Mouse (Mus musculus) bone marrow macrophage, adult 2 months (primary cell): ENCODE measurements around the gene Emilin1. TPM values are rescaled to one million over a fixed set of nuclear protein-coding genes. Genes with fewer than 3 reads are reported as not detected.

Experiments
- H3K27ac ChIP-seq: 2 replicates; pipeline ENCODE4 v1.5.1; 2012; ENCODE audit warnings: low read depth, low read length; ENCODE audit not compliant: insufficient read depth
- H3K4me1 ChIP-seq: 2 replicates; pipeline ENCODE4 v1.6.1; 2012; ENCODE audit warnings: low read length; ENCODE audit not compliant: control insufficient read depth, insufficient read depth
- H3K4me3 ChIP-seq: 2 replicates; pipeline ENCODE4 v1.5.1; 2012; ENCODE audit warnings: mild to moderate bottlenecking, low read length, moderate library complexity; ENCODE audit not compliant: insufficient read depth
- CTCF ChIP-seq: IDR thresholded peaks from 2 replicates; pipeline ENCODE4 v1.5.1; 2012; ENCODE audit warnings: low read depth, mild to moderate bottlenecking, low read length, moderate library complexity
- POLR2A ChIP-seq: IDR thresholded peaks from 2 replicates; pipeline ENCODE4 v1.6.1; 2012; ENCODE audit warnings: mild to moderate bottlenecking, low read depth, low read length, borderline replicate concordance
- polyA plus RNA-seq: library from polyadenylated mRNA; stranded (reverse); fragments of >200 nt; gene quantifications from 2 replicates; pipeline ENCODE4 v1.2.4, GENCODE M21; 2012; ENCODE audit not compliant: missing spikeins, insufficient read depth, insufficient read length

The Emilin1 gene
- polyA plus RNA-seq, 1 experiment: 29.1 TPM

DNA sequence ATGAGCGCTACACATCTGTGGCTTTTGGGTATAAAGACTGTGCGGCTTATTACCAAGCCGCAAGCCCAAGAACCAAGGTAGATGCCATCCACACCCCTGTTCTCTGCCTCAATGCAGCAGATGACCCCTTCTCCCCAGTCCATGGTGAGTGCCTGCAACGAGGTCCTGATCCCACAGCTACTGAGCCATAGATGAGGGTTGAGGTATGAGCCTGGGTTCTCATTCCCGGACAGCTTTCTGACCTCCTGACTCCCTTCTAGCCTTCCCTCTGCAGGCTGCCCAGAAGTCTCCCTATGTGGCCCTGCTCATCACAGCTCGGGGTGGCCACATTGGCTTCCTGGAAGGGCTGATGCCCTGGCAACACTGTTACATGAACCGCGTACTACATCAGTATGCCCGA, 41.4 kb downstream of the Emilin1 start:
- Histone ChIP-seq H3K4me3 (no peak overlapping the region), H3K27ac (no peak overlapping the region), H3K4me1 (peaks cover 23% of the 10 kb centered on the region)
- TF ChIP-seq POLR2A: no peak

DNA sequence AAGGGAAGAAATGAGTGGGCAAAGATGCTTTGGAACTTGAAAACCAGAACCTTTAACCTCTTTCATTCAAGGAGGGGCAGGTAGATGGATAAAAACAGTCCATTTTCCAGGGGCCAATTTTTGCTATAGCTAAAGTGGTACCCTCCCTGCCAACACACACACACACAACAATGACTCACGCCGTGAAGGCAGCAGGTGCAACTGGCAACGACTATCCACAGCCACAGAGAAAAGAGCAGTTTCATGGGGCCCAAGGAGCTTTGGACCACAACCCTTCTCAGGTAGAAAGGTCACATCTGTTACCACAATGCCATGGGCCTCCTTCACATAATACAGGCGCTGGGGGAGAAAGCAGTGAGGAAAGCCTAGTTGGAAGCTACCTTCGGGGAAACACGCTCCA, 42.5 kb downstream of the Emilin1 start:
- Histone ChIP-seq H3K4me1 (peaks cover 20% of the 10 kb centered on the region), H3K27ac (no peak overlapping the region), H3K4me3 (no peak overlapping the region)
- TF ChIP-seq CTCF (no peak), POLR2A (no peak)

DNA sequence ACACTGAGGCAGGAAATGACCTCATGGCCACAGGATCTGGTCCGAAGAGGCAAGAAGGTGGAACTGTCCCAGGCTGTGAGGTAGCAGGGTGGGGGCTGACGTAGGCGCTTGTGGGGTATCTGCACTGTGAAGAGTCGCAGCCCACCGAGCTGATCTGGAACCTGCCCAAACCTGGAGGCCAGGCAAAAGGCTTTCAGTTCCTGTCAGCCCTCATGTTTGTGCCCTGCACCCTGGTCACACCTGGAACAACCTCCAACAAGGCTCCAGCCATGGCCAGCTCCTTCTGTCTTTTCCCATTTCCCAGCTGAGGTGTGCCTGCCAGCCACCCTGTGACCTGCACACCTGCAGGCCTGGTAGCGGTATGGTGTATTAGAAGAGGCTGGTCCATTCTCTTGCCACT, 44.7 kb downstream of the Emilin1 start:
- H3K4me1 ChIP-seq: peaks cover 35% of the 10 kb centered on the region
- H3K27ac ChIP-seq: no peak overlapping the region
- H3K4me3 ChIP-seq: no peak overlapping the region; the same call in 1 of the 2 replicates
- TF ChIP-seq POLR2A (no peak), CTCF (no peak)

DNA sequence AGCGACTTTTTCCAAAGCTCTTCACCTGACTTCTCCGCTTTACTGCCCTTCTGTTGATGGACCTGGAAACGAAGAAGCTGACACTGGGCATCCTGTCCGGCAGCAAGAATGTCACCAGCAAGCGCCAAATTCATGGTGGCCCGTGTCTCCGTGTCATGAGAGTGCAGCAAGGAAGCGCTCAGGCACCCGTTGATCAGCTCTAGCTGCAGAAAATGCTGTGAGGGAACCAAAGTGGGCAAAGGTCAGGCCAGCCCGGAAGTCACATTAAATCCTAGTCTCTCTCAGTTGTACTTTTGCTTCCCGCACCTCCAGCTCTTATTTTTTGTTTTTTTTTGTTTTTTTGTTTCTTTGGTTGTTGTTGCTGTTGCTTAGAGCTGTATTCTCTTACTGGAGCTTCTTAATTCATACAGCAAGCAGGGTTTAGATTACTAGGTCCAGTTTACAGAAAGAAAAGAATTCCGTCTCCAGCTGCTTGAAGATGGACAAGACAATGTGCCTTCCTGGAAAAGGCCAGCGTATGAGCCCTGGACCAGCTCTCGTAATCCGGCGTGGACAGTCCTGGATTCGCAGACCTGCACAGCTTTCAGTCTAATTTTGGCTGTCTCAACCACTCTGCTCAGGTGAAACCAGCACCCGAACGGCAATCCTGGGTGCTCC, 46.1 kb downstream of the Emilin1 start:
- no peak for TF ChIP-seq CTCF
- TF ChIP-seq POLR2A: no peak
- peak overlapping the region; percentile 89 for H3K4me3 ChIP-seq
- H3K27ac ChIP-seq: peak overlapping the region; percentile 67
- peaks cover 33% of the 10 kb centered on the region for H3K4me1 ChIP-seq

DNA sequence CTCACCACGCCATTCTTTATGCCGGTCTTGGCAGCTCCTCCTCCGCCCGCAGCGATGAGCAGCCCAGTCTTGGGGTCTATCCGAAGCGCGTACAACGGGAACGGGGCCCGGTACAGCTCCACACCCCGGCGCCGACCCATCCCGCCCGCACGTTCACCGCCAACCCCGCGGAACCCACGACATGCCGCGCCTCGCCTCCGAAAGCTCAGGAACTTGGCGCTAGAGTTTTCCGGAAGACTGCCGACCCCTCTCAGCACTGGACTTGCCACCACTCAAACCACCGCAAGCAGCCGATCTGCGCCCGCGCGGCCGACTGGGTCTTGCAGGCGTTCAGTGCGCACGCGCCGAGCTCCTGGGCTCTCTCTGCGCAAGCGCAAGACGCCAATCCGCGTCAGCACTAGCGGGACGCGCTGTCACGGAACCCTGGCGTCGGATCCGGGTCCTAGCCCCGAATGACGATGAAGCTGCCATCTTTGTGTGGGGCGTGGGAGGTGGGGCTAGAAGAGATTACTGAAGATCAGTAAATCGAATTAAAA, 46.8 kb downstream of the Emilin1 start, which contains the start of gene Preb:
TSS of gene Preb (minus strand) at position 396 of the 536 bp plus-strand sequence.
- H3K4me1 ChIP-seq: peaks cover 33% of the 10 kb centered on the region

DNA sequence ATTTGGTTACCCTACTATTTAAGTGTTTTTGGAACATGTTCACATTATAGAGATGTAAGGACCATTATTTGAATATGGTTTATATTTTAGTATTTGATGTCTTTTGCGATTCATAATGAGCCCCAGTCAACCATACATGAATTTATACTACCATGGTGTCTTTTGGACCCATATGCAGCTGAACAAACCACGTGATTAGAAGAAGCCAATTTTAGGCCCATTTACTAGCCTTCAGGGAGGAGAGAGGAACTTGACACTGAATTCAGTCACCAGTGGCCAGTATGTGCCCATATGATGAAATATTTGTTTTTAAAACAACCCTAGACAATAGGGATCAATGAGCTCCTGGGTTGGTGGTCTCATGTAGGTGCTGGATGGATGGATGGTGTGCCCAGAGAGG, 47.6 kb downstream of the Emilin1 start:
- H3K27ac ChIP-seq: peak overlapping the region; percentile 95
- TF ChIP-seq POLR2A: no peak
- TF ChIP-seq CTCF: no peak
- H3K4me3 ChIP-seq: peak overlapping the region; percentile 56
- peaks cover 38% of the 10 kb centered on the region for H3K4me1 ChIP-seq

More for the DNA sequence above, 46.8 kb downstream of the Emilin1 start, which contains the start of gene Preb:
- TF ChIP-seq CTCF (no peak), POLR2A (no peak)
- H3K27ac ChIP-seq: peak within 1 kb of the TSS; percentile 95
- peak within 1 kb of the TSS; percentile 89 for H3K4me3 ChIP-seq

DNA sequence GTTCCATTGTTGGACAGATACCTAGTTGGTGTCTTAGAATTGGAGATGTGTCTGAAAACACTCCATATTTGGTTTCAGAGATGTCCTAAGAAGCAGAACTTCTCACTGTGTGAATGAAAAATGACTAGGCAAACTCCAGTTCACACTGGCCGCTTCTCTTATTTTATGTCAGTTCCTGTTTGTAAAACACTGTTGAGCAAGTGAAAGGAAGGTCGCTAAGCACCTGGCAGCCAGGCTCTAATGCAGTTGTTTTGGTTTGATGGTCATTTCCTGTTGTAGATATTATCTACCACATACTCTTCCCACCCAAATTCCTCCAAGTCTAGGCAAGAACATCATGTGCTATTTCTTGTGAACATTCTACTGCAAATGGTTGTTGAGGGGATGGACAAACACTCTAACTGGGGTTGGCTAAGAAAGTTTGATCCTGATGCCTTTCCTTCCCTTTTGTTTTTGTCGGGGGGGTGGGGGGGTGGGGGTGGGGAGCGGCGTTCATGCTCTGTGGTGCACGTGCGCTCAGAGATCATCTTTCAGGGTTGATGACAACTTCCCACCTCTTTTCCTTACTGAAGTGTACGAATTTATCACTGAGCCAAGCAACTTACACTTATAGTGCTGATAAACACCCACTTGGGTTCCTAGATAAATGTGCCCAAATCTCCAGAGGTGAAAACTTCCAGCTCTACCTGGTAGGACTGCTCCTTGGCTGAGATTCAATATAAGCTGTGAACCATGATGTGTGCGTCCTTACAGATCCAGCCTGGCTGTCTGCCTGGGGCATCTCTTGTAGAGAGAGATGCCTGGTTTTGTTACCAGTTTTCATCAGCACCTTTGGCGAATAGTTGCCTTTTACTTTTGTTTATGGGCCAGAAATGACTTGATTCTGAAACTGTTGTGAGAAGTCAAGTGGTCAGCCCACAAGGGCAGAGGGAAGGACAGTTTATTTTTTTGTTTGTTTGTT, 48.6 kb downstream of the Emilin1 start:
- H3K4me3 ChIP-seq: 0 out of 2 replicates have a peak overlapping the region, but pooled peaks have one; percentile 4
- peak overlapping the region; percentile 95 for H3K27ac ChIP-seq

DNA sequence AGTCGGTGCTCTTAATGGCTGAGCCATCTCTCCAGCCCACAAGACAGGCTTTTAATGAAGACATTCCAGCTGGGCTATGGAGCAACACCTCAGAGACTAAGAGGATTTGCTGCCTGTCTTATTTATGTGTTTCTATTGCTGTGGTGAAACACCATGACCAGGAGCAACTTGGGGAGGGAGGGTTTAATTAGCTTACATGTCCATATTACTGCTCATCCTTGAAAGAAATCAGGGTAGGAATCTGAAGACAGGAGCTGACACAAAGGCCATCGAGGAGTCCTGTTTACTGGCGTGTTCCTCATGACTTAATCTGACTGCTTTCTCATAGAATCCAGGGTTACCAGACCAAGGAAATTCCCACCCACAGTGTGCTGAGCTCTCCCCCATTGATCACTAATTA, 50.7 kb downstream of the Emilin1 start:
- Histone ChIP-seq H3K27ac (no peak overlapping the region), H3K4me1 (peaks cover 31% of the 10 kb centered on the region), H3K4me3 (no peak overlapping the region)
- no peak for TF ChIP-seq POLR2A
- no peak for TF ChIP-seq CTCF

More for the DNA sequence above, 48.6 kb downstream of the Emilin1 start:
- TF ChIP-seq CTCF (no peak), POLR2A (no peak)
- peaks cover 44% of the 10 kb centered on the region for H3K4me1 ChIP-seq

DNA sequence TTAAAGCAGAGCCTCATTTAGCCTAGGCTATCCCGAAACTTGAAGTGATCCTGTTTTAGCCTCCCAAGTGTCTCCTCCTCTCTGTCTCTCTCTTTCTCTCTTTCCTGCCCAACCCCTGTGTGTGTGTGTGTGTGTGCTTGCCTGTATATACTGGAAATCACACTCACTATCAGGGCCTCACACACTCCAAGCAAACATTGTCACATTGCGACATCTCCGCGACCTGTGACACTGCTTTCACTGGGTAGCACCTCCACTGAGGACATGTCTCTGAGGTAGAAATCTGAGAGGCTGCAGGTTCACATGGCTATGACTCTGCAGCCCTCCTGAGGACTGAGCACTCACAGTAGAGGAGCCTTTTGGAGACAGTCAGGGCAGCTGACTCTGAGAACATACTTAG, 53.0 kb downstream of the Emilin1 start:
- H3K4me1 ChIP-seq: peaks cover 22% of the 10 kb centered on the region
- no peak overlapping the region for H3K27ac ChIP-seq
- no peak for TF ChIP-seq POLR2A
- no peak for TF ChIP-seq CTCF
- H3K4me3 ChIP-seq: no peak overlapping the region

DNA sequence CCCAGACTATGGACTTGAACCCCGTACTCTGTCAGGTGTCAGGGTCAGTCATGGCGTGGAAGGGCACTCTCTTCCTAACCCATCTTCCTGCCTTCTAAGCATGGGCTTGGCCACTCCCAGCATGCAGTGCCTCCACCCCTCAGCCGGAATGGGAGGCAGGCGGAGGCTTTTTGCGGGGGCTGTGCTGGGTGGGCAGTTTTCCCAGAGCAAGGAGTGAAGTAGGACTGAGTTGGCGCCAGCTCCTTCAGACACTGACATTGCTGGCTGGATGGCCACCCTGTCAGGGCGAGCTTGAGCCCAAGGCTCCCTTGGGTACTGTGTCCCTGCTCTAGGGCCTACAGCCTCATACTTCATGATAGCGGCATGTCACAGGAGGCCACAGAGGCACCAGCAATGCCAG, 55.2 kb downstream of the Emilin1 start, which contains the start of gene Tcf23:
TSS of gene Tcf23 (plus strand) at position 247 of the 400 bp plus-strand sequence.
- TF ChIP-seq POLR2A: no peak
- H3K4me3 ChIP-seq: no peak within 1 kb of the TSS
- H3K4me1 ChIP-seq: peaks cover 11% of the 10 kb centered on the region
- no peak within 1 kb of the TSS for H3K27ac ChIP-seq
